Mouse (Mus musculus): ENCODE data around the gene Sdk1. TPM values are rescaled to one million over a fixed set of nuclear protein-coding genes. Genes with fewer than 3 reads are reported as not detected.

Gene Sdk1
- polyA plus RNA-seq, 1 experiment from 2014 or later: 0.21 TPM

DNA sequence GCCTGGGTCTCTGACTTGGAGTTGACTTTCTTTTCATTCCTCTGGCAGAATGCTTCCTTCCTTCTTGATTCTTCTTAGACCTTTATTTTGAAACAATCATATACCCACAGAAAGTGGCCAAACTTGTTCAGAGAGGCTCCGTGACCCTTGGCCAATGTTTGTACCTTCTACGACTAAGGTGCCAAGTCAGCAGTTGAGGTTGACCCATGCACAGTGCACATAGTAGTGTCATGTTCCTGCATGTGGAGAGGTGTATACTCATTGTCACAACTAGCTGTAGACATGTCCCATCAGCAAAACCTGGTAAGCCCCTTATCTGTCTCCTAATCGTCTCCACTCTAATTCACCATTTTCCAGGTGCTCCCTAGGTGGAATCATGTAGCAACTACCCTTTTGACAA lies 530.2 kb downstream of the Sdk1 start:
- no peaks in the 10 kb centered on the region for H3K36me3 ChIP-seq (replicated peaks)
- H3K27ac ChIP-seq (replicated peaks): no peak overlapping the region
- H3K4me3 ChIP-seq (replicated peaks): no peak overlapping the region
- H3K27me3 ChIP-seq: no peaks in the 10 kb centered on the region
- no peak overlapping the region for H3K9ac ChIP-seq
- no peak overlapping the region for H3K4me2 ChIP-seq
- no peak for ATAC-seq (ENCODE audit: insufficient read depth)
- H3K4me1 ChIP-seq (replicated peaks): no peaks in the 10 kb centered on the region
- H3K9me3 ChIP-seq (replicated peaks): no peaks in the 10 kb centered on the region
- WGBS (ENCODE audit: insufficient replicate concordance): 76% methylated on average over 3 of the region's 3 CpGs

DNA sequence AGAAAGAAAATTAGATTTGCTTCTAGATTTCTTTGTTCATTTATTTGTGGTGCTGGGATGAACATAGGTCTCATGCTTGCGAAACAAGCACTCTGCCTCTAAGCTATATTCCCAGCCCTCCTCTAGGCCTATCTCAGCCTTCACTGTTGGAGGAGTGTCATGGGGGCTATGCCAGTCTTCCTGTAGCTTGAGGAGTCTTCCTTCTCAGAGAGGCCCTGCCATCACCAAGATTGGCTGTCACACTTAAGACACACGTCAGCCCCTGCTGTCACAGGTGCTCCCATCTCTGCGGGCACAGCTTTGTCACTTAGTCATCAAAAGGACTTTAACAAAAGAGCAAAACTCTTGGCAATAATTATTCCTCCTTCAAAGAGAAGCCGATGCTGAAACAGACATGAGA lies 536.9 kb downstream of the Sdk1 start:
- Histone ChIP-seq H3K27ac (replicated peaks) (no peak overlapping the region), H3K4me3 (replicated peaks) (no peak overlapping the region), H3K9ac (no peak overlapping the region), H3K27me3 (no peaks in the 10 kb centered on the region), H3K9me3 (replicated peaks) (peaks cover 5% of the 10 kb centered on the region; the same call in 1 of the 2 replicates), H3K4me2 (no peak overlapping the region), H3K4me1 (replicated peaks) (no peaks in the 10 kb centered on the region), H3K36me3 (replicated peaks) (no peaks in the 10 kb centered on the region)
- 66% methylated on average over 4 of the region's 4 CpGs for WGBS (ENCODE audit: insufficient replicate concordance)
- ATAC-seq (ENCODE audit: insufficient read depth): no peak

DNA sequence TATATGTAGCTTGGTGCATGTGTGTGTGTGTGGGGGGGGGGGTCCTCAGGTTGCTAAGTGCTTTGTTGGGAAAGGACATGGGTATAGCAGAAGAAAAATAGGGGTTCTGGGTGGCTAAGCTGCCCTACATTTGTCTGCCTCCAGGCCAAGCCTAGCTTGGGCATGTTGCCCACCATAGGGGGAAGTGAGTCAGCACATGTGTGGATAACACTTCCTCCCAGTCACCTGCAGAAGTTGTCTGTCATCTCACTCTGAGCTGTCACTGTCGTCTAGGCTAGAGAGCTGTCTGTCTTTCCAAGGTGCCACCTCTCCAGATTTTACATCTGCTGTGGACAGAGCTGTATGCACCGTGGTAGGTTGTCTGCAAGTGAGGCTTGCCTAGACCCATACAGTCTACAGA lies 539.9 kb downstream of the Sdk1 start:
- Histone ChIP-seq H3K27ac (replicated peaks) (no peak overlapping the region), H3K9ac (no peak overlapping the region), H3K4me2 (no peak overlapping the region), H3K4me1 (replicated peaks) (no peaks in the 10 kb centered on the region), H3K4me3 (replicated peaks) (no peak overlapping the region), H3K9me3 (replicated peaks) (peaks cover 5% of the 10 kb centered on the region; the same call in 1 of the 2 replicates), H3K27me3 (no peaks in the 10 kb centered on the region), H3K36me3 (replicated peaks) (no peaks in the 10 kb centered on the region)
- ATAC-seq (ENCODE audit: insufficient read depth): no peak
- 18% methylated on average over 2 of the region's 2 CpGs for WGBS (ENCODE audit: insufficient replicate concordance)

DNA sequence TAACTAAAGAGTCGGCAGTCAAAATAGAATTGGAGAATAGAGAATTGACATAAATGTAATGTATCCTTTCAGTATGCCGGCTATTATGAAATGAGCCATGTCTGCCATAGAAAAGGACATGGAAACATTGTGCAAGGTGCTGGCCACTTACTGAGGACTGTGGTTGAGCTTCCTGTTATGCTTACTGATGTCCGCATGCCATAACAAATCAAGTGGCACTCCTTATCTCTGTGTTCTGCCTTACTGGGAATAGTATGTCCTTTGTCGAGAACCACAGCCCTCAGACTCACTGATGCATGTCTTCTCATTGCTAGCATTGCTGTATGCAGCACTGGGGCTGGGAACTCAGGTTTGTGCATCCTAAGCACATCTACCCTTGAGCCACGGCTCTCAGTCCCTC lies 541.0 kb downstream of the Sdk1 start:
- H3K27me3 ChIP-seq: no peaks in the 10 kb centered on the region
- H3K36me3 ChIP-seq (replicated peaks): no peaks in the 10 kb centered on the region
- no peak overlapping the region for H3K27ac ChIP-seq (replicated peaks)
- no peak overlapping the region for H3K4me3 ChIP-seq (replicated peaks)
- no peak overlapping the region for H3K9ac ChIP-seq
- H3K4me2 ChIP-seq: no peak overlapping the region
- 68% methylated on average over 5 of the region's 5 CpGs for WGBS (ENCODE audit: insufficient replicate concordance)
- H3K9me3 ChIP-seq (replicated peaks): peaks cover 5% of the 10 kb centered on the region; the same call in 1 of the 2 replicates
- no peaks in the 10 kb centered on the region for H3K4me1 ChIP-seq (replicated peaks)
- ATAC-seq (ENCODE audit: insufficient read depth): no peak

DNA sequence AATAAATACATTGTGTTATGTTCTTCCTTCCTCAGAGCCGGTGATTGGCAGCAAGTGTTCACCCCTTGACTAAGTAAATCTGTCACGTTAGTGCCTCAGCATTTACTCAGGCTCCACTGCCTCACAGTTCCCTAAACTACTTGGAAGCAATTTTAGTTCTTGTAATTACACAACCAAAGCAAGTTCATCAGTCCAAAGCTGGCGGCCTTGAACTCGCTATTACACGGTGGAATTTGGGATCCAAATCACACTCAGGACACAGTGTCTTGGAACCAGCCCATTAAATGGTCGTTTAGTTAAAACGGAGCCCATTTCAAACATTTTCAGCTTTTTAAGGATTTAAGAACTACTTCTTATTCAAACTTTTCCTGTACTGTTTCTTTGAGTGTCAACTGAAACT lies 542.2 kb downstream of the Sdk1 start:
- Histone ChIP-seq H3K27me3 (no peaks in the 10 kb centered on the region), H3K4me3 (replicated peaks) (no peak overlapping the region), H3K36me3 (replicated peaks) (no peaks in the 10 kb centered on the region), H3K9ac (no peak overlapping the region), H3K4me2 (no peak overlapping the region), H3K9me3 (replicated peaks) (peaks cover 5% of the 10 kb centered on the region; the same call in 1 of the 2 replicates), H3K4me1 (replicated peaks) (no peaks in the 10 kb centered on the region), H3K27ac (replicated peaks) (no peak overlapping the region)
- 72% methylated on average over 7 of the region's 7 CpGs for WGBS (ENCODE audit: insufficient replicate concordance)
- no peak for ATAC-seq (ENCODE audit: insufficient read depth)

DNA sequence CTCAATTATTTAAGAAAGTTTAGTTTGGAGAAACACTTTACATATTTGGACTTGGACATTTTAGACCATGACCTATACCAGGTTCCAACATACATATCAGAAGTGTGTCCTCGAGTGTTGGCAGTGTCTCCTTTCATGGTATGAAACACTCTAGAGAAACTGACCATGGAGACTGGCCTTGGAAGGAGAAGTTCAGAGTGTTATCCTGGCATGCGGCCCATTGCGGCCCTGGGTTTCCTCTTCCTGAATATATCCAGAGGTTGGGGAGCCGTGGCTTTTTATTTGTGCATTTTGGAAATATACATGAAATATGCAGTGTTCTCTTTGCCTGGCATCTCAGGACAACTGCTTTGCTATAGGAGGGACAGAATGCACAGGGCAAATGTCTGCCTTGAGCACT lies 552.6 kb downstream of the Sdk1 start:
- ATAC-seq (ENCODE audit: insufficient read depth): no peak
- Histone ChIP-seq H3K4me2 (no peak overlapping the region), H3K4me3 (replicated peaks) (no peak overlapping the region), H3K4me1 (replicated peaks) (no peaks in the 10 kb centered on the region), H3K9ac (no peak overlapping the region), H3K9me3 (replicated peaks) (no peaks in the 10 kb centered on the region), H3K27me3 (no peaks in the 10 kb centered on the region), H3K27ac (replicated peaks) (no peak overlapping the region), H3K36me3 (replicated peaks) (no peaks in the 10 kb centered on the region)
- WGBS (ENCODE audit: insufficient replicate concordance): 63% methylated on average over 4 of the region's 4 CpGs

DNA sequence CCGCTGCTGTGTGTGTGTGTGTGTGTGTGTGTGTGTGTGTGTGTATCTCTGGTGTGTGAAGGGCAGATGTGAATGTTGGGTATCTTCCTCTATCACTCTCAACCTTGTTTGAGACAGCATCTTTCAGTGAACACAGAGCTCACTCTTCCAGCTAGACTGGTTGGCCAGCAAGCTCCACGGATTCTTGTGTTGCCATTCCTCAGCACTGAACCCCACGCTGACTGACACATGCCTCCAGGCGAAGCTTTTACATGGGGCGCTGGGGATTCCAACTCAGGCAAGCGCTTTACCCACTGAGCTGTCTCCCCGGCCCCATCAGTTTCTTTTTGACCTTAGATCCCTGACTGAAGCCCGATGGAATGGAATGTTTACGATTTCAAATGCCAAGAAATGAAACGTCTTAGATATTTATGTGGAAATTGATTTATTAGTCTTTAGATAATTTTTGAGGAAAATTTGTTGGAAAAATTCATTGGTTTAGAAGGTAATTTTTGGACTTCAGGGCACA lies 582.6 kb downstream of the Sdk1 start:
- Histone ChIP-seq H3K9me3 (replicated peaks) (no peaks in the 10 kb centered on the region), H3K27me3 (no peaks in the 10 kb centered on the region), H3K4me2 (no peak overlapping the region), H3K27ac (replicated peaks) (no peak overlapping the region), H3K4me3 (replicated peaks) (no peak overlapping the region), H3K36me3 (replicated peaks) (no peaks in the 10 kb centered on the region), H3K4me1 (replicated peaks) (0 out of 2 replicates have a peak, but pooled peaks cover 3% of the 10 kb centered on the region), H3K9ac (no peak overlapping the region)
- 64% methylated on average over 10 of the region's 10 CpGs for WGBS (ENCODE audit: insufficient replicate concordance)
- ATAC-seq (ENCODE audit: insufficient read depth): no peak

DNA sequence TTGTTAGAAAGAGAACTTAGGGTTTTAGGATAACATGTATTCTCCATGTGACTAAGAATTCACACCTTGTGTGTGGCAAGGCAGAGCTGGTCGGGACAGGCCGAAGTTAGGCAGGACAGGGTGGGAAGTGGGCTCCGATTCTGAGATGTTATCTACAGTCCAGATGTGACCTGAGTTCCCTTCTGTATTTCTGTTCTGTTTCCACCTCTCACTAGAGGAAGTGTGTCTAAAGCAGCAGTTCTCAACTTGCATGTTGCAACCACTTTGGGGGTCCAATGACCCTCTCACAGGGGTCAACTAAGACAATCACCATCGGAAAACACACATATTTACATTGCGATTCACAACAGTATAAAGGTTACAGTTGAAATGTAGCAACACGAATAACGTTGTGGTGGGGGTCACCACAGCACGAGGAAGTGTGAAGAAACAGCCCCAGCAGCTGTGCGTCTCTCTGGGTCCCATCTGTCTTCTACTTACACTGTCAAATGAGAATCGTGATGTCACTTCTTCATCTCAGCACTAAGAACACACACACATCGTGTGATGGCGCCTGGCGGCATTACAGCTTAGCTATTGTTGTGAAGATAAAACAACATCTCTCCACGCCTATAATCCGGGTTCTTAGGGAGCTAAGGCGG lies 583.6 kb downstream of the Sdk1 start:
- 37% methylated on average over 16 of the region's 16 CpGs for WGBS (ENCODE audit: insufficient replicate concordance)
- H3K27me3 ChIP-seq: no peaks in the 10 kb centered on the region
- no peak overlapping the region for H3K4me3 ChIP-seq (replicated peaks)
- ATAC-seq (ENCODE audit: insufficient read depth): no peak
- no peak overlapping the region for H3K27ac ChIP-seq (replicated peaks)
- no peak overlapping the region for H3K9ac ChIP-seq
- no peaks in the 10 kb centered on the region for H3K36me3 ChIP-seq (replicated peaks)
- no peak overlapping the region for H3K4me2 ChIP-seq
- H3K4me1 ChIP-seq (replicated peaks): 0 out of 2 replicates have a peak, but pooled peaks cover 3% of the 10 kb centered on the region
- H3K9me3 ChIP-seq (replicated peaks): no peaks in the 10 kb centered on the region

DNA sequence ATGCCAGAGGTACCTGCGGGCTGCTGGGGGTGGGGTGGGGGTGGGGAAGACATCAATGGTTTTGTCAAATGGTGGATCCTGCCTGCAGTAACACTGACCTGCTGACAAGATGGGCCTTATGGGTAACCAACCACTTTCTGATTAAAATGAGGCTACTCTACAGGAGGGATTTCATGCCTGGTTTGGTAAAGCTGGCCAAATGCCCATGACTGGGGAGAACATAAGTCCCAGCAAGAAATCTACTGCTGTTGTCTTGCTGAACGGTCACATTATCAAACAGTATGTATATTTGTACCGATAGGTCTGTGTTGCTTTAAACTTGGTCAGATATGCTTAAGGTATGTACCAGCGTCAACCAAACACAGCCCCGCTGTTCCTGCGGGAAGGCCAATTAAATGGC lies 594.3 kb downstream of the Sdk1 start:
- no peak for ATAC-seq (ENCODE audit: insufficient read depth)
- no peaks in the 10 kb centered on the region for H3K36me3 ChIP-seq (replicated peaks)
- no peak overlapping the region for H3K4me3 ChIP-seq (replicated peaks)
- H3K27ac ChIP-seq (replicated peaks): no peak overlapping the region
- no peak overlapping the region for H3K4me2 ChIP-seq
- H3K9me3 ChIP-seq (replicated peaks): no peaks in the 10 kb centered on the region
- no peaks in the 10 kb centered on the region for H3K4me1 ChIP-seq (replicated peaks)
- H3K27me3 ChIP-seq: no peaks in the 10 kb centered on the region
- no peak overlapping the region for H3K9ac ChIP-seq
- WGBS (ENCODE audit: insufficient replicate concordance): 55% methylated on average over 6 of the region's 6 CpGs

DNA sequence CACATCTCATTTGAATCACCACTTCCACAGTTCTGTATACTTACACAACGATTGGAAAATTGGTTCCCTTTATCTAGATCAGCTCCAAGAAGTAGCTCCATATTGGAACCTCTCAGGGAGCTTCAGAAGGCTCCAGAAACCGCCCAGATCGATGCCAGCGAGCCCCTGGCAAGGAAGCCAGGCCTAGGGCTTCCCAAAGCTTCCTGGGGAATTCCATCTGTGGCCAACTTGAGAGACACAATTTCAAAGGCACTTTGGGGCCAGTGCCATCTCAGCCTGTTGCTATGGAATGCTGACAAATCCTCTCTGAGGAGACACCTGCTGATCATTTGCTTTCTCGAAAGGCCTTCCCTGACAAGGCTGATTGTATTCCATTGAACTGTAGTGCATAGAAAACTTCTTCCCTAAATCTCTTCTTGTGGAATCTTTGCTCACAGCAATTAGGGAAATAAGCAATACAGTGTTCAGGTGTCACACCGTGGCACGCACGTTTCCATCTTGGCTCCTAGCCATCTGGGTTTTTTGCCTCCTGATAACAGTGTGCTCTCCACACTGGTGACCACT lies 595.7 kb downstream of the Sdk1 start:
- H3K4me2 ChIP-seq: no peak overlapping the region
- no peaks in the 10 kb centered on the region for H3K9me3 ChIP-seq (replicated peaks)
- H3K4me3 ChIP-seq (replicated peaks): no peak overlapping the region
- no peaks in the 10 kb centered on the region for H3K4me1 ChIP-seq (replicated peaks)
- H3K36me3 ChIP-seq (replicated peaks): no peaks in the 10 kb centered on the region
- H3K27me3 ChIP-seq: no peaks in the 10 kb centered on the region
- H3K27ac ChIP-seq (replicated peaks): no peak overlapping the region
- H3K9ac ChIP-seq: no peak overlapping the region
- no peak for ATAC-seq (ENCODE audit: insufficient read depth)
- WGBS (ENCODE audit: insufficient replicate concordance): 52% methylated on average over 8 of the region's 8 CpGs

DNA sequence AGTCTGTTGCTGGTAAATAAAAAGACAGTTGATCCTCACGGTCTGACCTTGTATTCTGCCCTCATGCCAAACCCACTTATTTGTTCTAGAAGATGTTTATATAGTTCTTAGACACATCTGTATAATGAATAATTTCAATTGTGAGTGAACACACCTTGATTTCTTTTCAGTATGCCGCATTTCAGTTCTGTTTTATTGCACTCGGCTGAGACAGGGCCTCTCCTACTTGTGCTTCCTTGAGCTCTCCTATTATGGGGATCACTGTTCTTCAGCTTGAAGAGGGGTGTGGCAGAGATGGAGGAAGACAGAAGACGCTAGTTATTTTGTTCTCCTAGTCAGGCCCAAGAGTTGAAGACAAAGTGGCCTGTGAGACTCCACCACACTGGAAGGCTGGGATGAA lies 603.4 kb downstream of the Sdk1 start:
- H3K4me3 ChIP-seq (replicated peaks): no peak overlapping the region
- H3K27me3 ChIP-seq: no peaks in the 10 kb centered on the region
- no peaks in the 10 kb centered on the region for H3K36me3 ChIP-seq (replicated peaks)
- no peaks in the 10 kb centered on the region for H3K4me1 ChIP-seq (replicated peaks)
- 64% methylated on average over 4 of the region's 4 CpGs for WGBS (ENCODE audit: insufficient replicate concordance)
- no peak overlapping the region for H3K9ac ChIP-seq
- no peak overlapping the region for H3K4me2 ChIP-seq
- ATAC-seq (ENCODE audit: insufficient read depth): no peak
- H3K9me3 ChIP-seq (replicated peaks): no peaks in the 10 kb centered on the region
- H3K27ac ChIP-seq (replicated peaks): no peak overlapping the region

DNA sequence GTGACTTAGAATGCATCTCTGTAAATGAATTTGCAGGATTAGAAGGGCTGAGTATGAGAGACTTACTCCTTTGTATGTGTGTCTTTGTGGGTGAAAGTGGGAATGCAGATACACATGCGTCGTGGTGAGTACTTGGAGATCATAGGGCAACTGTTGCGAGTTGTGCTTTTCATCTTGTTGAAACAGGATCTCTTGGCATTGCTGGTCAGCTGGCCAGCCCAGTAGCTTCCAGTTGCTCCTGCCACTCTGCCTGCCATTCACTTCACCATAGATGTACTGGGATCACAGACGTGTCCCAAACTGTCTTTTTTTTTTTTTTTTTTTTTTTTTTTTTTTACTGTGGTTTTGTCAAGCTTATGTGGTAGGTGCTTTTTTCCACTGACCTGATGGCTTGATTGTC lies 606.4 kb downstream of the Sdk1 start:
- H3K36me3 ChIP-seq (replicated peaks): no peaks in the 10 kb centered on the region

More for the DNA sequence above, 606.4 kb downstream of the Sdk1 start:
- Histone ChIP-seq H3K27me3 (no peaks in the 10 kb centered on the region), H3K9ac (no peak overlapping the region), H3K4me2 (no peak overlapping the region), H3K9me3 (replicated peaks) (no peaks in the 10 kb centered on the region), H3K4me3 (replicated peaks) (no peak overlapping the region), H3K4me1 (replicated peaks) (0 out of 2 replicates have a peak, but pooled peaks cover 2% of the 10 kb centered on the region), H3K27ac (replicated peaks) (no peak overlapping the region)
- ATAC-seq (ENCODE audit: insufficient read depth): no peak
- WGBS (ENCODE audit: insufficient replicate concordance): 74% methylated on average over 4 of the region's 4 CpGs

Data from liver, embryonic 15.5 days (tissue).